Mouse (Mus musculus): ENCODE results near the gene Stx6. TPM values are rescaled to one million over a fixed set of nuclear protein-coding genes. Genes with fewer than 3 reads are reported as not detected.

The Stx6 gene
- polyA plus RNA-seq, 1 experiment from 2014 or later, result 106 TPM

DNA sequence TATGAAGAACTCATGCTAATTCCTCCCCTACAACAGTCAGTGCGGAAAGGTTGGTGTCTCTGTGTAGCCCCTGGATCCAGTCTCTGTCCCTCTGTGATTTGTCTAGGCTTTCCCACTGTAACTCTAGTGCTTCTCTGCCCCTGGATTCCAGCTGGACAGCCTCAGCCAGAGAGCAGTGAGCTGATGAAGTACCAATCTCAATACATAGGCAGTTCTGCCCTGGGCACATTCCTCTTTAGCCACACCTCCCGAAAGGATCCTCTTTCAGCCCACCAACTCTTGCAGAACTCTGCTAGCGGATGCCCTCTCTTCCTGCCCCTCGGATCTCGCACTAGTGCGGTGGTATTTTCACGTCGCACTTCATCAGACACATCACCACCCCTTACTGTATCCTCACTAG lies 23.6 kb upstream of the Stx6 start:
- Histone ChIP-seq H3K27ac (replicated peaks) (no peak overlapping the region), H3K4me3 (no peak overlapping the region), H3K9ac (no peak overlapping the region), H3K4me1 (replicated peaks) (no peaks in the 10 kb centered on the region), H3K36me3 (no peaks in the 10 kb centered on the region), H3K9me3 (no peaks in the 10 kb centered on the region), H3K4me2 (no peak overlapping the region), H3K27me3 (no peaks in the 10 kb centered on the region)
- no peak for ATAC-seq (ENCODE audit: low read depth)
- WGBS, result 62% methylated on average over 8 of the region's 8 CpGs

DNA sequence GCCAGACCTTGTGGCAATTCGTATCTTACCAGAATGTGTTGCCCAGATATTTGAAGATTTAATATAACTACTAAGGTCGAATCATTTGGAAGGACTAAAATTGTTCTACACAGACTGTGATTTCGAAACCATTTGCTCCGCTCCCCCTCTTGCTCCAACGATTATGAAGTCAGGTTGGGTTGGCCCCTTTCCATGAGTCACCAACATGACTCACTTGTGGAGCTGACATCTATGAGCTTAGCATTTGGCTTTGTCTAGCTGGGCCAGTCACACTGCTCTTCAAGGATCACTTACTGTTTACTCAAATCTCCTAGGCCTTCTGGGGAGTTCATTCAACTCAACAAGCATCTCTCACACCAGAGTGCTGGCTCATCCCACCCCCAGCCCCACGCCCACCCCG lies 19.7 kb upstream of the Stx6 start:
- Histone ChIP-seq H3K27me3 (no peaks in the 10 kb centered on the region), H3K9me3 (no peaks in the 10 kb centered on the region), H3K27ac (replicated peaks) (no peak overlapping the region), H3K4me3 (no peak overlapping the region), H3K4me1 (replicated peaks) (no peaks in the 10 kb centered on the region), H3K36me3 (no peaks in the 10 kb centered on the region), H3K4me2 (no peak overlapping the region), H3K9ac (no peak overlapping the region)
- no peak for ATAC-seq (ENCODE audit: low read depth)
- 95% methylated on average over 7 of the region's 7 CpGs for WGBS

DNA sequence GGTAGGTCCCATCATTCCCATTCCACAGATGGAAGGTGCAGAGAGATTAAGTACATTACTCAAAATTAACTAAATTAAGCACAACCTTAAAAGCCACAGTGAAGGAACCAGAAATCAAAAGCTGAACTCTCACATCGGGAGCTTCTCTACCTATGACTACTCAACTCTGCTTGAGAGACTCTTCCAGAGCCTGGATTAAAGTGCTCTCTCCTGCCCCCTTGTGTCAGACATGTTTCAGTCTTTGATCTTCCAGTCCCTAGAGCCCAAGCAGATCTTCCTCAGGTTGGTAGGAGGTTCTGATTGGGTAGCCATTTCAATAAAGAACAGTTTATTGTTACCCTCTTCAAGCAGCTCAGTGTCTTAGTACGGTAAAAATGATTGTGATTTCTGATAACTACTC lies 18.4 kb upstream of the Stx6 start:
- WGBS, result 61% methylated on average over 2 of the region's 2 CpGs
- Histone ChIP-seq H3K9me3 (no peaks in the 10 kb centered on the region), H3K9ac (no peak overlapping the region), H3K27ac (replicated peaks) (no peak overlapping the region), H3K4me3 (no peak overlapping the region), H3K4me1 (replicated peaks) (no peaks in the 10 kb centered on the region), H3K36me3 (no peaks in the 10 kb centered on the region), H3K27me3 (no peaks in the 10 kb centered on the region), H3K4me2 (no peak overlapping the region)
- no peak for ATAC-seq (ENCODE audit: low read depth)

DNA sequence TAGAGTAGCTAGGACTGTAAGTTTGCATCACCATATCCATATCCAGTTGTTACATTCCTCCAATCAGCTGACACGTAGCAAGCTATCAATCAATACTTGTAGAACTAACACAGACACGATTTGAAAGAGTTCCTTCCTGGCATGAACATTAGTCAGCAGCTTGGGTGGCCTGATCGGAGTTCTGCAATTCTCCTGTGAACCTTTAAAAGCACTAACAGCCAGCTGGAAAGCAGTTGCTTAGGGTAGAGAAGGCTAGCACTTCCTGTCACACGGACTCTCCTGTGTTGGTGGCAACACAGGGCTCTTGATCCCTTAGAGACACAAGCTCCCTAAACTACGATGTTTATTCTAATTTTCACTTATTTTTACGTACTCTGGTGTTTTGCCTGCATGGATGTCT lies 12.9 kb upstream of the Stx6 start:
- 62% methylated on average over 6 of the region's 6 CpGs for WGBS
- Histone ChIP-seq H3K4me2 (no peak overlapping the region), H3K27me3 (no peaks in the 10 kb centered on the region), H3K27ac (replicated peaks) (no peak overlapping the region), H3K4me3 (no peak overlapping the region), H3K9ac (no peak overlapping the region), H3K9me3 (no peaks in the 10 kb centered on the region), H3K4me1 (replicated peaks) (no peaks in the 10 kb centered on the region), H3K36me3 (no peaks in the 10 kb centered on the region)
- ATAC-seq (ENCODE audit: low read depth), result no peak

DNA sequence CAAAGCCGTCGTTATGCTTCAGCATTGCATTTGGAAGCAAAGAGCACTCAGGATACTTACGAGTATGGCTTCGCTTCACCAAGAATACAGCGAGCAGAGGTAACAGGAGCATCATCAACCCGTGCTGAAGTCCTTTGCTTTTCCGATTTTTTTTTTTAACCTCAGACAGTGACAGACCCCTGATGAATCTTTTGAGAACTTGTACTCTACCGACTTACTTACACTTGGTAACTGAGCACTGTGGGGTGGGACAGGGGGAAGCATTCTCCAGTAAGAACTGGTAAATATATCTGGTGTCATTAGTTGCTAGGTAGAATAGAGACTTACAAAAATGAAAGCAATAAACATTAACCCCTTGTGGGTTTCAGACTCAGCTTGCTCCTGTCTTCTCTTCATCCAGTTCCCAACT lies 11.9 kb upstream of the Stx6 start, which contains the start of gene Mr1:
TSS of gene Mr1 (minus strand) at position 243 of the 409 bp plus-strand sequence.
- Histone ChIP-seq H3K9me3 (no peaks in the 10 kb centered on the region), H3K27ac (replicated peaks) (no peak within 1 kb of the TSS), H3K36me3 (no peaks in the 10 kb centered on the region), H3K4me3 (0 out of 2 replicates have a peak within 1 kb of the TSS, but pooled peaks have one; percentile 9), H3K9ac (no peak within 1 kb of the TSS), H3K4me2 (peak within 1 kb of the TSS; percentile 13), H3K4me1 (replicated peaks) (no peaks in the 10 kb centered on the region), H3K27me3 (no peaks in the 10 kb centered on the region)
- WGBS, result 60% methylated on average over 8 of the region's 8 CpGs
- no peak for ATAC-seq (ENCODE audit: low read depth)

DNA sequence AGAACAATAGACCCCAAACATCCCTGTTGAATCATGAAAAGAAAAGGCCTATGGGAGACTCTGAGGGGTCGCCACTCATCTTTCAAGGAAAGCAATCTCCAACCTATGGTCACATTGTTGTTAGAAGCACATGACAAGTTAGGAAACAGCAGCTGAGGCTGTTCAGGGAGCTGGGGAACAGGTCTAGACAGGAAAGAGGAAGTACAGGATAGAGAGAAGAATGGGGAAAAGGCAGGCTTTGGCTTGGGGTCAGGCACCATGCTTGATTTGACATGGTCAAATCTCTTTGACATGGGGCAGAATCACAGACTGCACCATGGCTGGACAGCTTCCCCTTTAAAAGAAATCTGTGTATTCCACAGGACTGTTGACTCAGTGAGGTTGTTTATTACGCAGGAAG lies 11.3 kb upstream of the Stx6 start:
- WGBS, result 88% methylated on average over 2 of the region's 2 CpGs
- Histone ChIP-seq H3K9me3 (no peaks in the 10 kb centered on the region), H3K27ac (replicated peaks) (no peak overlapping the region), H3K4me2 (no peak overlapping the region), H3K27me3 (no peaks in the 10 kb centered on the region), H3K4me1 (replicated peaks) (no peaks in the 10 kb centered on the region), H3K36me3 (no peaks in the 10 kb centered on the region), H3K9ac (no peak overlapping the region), H3K4me3 (no peak overlapping the region)
- no peak for ATAC-seq (ENCODE audit: low read depth)

DNA sequence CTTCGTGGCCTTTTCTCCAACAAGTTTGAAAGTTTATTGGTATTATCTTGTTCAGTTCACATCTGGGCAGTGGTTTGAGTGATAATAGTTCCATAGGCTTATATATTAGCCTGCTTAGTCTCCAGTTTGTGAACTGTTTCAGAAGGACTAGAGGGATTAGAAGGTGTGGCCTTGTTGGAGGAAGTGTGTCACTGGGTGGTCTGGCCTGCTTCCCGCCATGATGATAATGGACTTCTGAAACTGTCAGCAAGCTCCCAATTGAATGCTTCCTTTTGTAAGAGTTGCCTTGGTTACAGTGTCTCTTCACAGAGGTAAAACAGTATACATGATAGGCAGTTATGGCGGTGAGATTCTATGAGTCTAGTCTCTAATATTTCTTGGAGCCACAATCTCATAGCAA lies 9.1 kb upstream of the Stx6 start:
- H3K4me2 ChIP-seq, result no peak overlapping the region
- 85% methylated on average over 3 of the region's 3 CpGs for WGBS
- no peak overlapping the region for H3K4me3 ChIP-seq
- no peaks in the 10 kb centered on the region for H3K9me3 ChIP-seq
- H3K27me3 ChIP-seq, result no peaks in the 10 kb centered on the region
- no peak overlapping the region for H3K9ac ChIP-seq
- no peak for ATAC-seq (ENCODE audit: low read depth)
- H3K36me3 ChIP-seq, result no peaks in the 10 kb centered on the region
- no peak overlapping the region for H3K27ac ChIP-seq (replicated peaks)
- no peaks in the 10 kb centered on the region for H3K4me1 ChIP-seq (replicated peaks)

DNA sequence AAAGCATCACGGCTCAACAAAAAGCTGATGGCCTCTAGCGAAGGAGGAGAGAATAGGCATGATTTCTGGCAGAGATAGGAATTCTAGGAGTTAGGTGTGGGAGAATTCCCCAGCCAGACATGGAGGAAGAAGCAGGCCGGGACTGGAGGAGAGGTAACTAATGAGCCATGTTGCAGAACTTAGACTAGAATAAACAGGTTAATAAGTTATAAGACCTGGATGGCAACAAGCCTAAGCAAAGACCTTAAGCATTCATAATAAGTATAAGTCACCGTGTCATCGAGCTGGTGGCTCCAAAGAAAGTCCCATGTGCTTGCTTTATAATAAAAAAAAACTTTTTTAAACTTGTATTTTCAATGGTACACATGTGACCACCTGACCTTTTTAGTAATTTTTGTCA lies 7.7 kb upstream of the Stx6 start:
- Histone ChIP-seq H3K9me3 (no peaks in the 10 kb centered on the region), H3K27me3 (no peaks in the 10 kb centered on the region), H3K9ac (no peak overlapping the region), H3K36me3 (no peaks in the 10 kb centered on the region), H3K4me3 (no peak overlapping the region), H3K4me2 (no peak overlapping the region), H3K4me1 (replicated peaks) (no peaks in the 10 kb centered on the region), H3K27ac (replicated peaks) (no peak overlapping the region)
- ATAC-seq (ENCODE audit: low read depth), result no peak
- WGBS, result 94% methylated on average over 5 of the region's 5 CpGs

DNA sequence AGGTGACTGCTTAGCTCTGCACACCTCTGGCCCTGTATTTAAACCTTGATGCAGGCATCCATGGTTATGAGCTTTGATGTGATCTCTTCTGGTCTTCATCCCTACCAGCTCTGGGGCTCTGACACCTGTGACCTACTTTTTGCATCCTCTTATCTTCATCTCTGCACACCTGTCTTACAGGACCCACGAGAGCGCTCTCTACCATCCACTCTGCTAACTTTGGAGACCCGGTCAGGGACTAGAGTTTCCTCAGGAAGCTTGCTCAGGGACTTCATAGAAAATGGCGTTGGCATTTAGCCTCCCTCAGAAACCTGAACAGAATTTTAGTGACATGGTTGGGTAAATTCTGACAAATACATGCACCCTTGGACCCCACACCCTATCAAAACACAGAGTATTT lies 4.6 kb upstream of the Stx6 start:
- no peak for ATAC-seq (ENCODE audit: low read depth)
- 76% methylated on average over 4 of the region's 4 CpGs for WGBS
- no peak overlapping the region for H3K9ac ChIP-seq
- H3K4me2 ChIP-seq, result no peak overlapping the region
- no peak overlapping the region for H3K27ac ChIP-seq (replicated peaks)
- H3K4me3 ChIP-seq, result no peak overlapping the region
- peaks cover 4% of the 10 kb centered on the region; the same call in 1 of the 2 replicates for H3K4me1 ChIP-seq (replicated peaks)
- H3K27me3 ChIP-seq, result no peaks in the 10 kb centered on the region
- no peaks in the 10 kb centered on the region for H3K36me3 ChIP-seq
- H3K9me3 ChIP-seq, result no peaks in the 10 kb centered on the region

DNA sequence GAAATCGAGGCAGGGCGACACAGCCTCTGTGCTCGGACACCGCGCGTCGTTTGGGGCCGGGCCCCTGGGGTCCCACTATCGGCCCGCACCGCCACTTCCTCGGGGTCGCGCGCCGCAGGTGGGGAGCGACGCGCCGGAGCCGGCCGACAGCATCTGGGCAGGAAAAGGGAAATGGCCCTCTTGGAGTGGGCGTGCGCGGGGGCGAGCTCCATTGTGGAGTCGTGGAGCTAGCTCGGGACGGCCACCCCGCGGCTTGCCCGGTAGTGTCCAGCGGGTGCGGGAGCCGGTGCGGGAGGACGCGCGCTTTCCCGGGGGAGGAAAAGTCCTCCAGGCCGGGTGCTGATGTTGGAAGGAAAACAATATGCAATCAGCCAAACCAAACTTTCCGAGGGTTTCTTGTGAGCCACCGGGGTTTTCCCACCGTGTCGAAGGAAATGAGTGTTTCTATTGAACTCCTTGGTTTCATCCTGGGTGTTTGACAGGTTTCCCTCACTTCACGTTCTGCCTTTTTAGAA lies 512 bp downstream of the Stx6 start:
- Histone ChIP-seq H3K4me2 (peak overlapping the region; percentile 70), H3K4me3 (peak overlapping the region; percentile 81), H3K9me3 (no peaks in the 10 kb centered on the region), H3K36me3 (no peaks in the 10 kb centered on the region), H3K27me3 (no peaks in the 10 kb centered on the region), H3K27ac (replicated peaks) (peak overlapping the region; percentile 94), H3K4me1 (replicated peaks) (peaks cover 31% of the 10 kb centered on the region), H3K9ac (peak overlapping the region; percentile 89)
- ATAC-seq (ENCODE audit: low read depth), result peak; percentile 81
- WGBS, result under 1% methylated on average over 46 of the region's 46 CpGs

DNA sequence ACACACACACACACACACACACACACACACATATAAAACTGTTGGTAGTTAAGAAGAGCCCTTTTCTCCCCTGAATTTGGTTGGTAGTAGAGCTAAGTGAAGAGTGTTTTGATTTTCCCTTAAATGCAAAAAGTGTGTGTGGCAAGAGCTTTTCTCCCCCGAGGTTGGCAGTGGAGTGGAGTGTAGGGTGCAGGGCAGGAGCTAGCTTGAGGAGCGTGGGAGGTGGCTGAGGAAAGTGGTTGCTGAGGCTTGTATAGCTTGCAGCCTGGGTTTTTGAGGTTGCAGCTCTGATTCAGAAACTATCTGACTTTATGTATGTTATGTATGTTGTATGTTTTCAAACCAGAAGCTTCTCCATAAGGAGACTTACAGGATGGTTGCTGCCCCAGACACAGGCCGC lies 8.9 kb downstream of the Stx6 start:
- Histone ChIP-seq H3K9me3 (no peaks in the 10 kb centered on the region), H3K4me1 (replicated peaks) (peaks cover 35% of the 10 kb centered on the region), H3K27me3 (no peaks in the 10 kb centered on the region), H3K27ac (replicated peaks) (no peak overlapping the region), H3K36me3 (no peaks in the 10 kb centered on the region), H3K9ac (no peak overlapping the region), H3K4me2 (no peak overlapping the region), H3K4me3 (no peak overlapping the region)
- 92% methylated on average over 3 of the region's 3 CpGs for WGBS
- no peak for ATAC-seq (ENCODE audit: low read depth)

DNA sequence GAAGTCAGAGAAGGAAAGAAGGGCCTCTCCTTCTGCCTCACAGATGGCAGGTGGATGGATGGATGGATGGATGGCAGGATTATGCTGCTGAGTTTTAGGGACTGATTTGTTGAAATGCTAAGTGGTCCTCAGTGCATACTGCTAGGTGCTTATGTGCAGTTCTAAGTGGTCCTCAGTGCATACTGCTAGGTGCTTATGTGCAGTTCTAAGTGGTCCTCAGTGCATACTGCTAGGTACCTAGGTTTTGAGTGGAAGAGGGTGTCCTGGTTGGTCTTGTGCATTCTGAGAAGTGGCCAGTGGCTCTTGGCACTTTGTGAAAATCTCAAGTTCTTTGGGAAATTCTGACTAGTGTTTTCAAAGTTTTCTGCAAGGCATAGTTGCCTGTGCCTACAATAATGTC lies 11.4 kb downstream of the Stx6 start:
- Histone ChIP-seq H3K4me3 (no peak overlapping the region), H3K27me3 (no peaks in the 10 kb centered on the region), H3K9ac (no peak overlapping the region), H3K9me3 (no peaks in the 10 kb centered on the region), H3K27ac (replicated peaks) (no peak overlapping the region), H3K4me1 (replicated peaks) (peaks cover 19% of the 10 kb centered on the region), H3K36me3 (peaks cover 1% of the 10 kb centered on the region; the same call in 1 of the 2 replicates), H3K4me2 (no peak overlapping the region)
- ATAC-seq (ENCODE audit: low read depth), result no peak

DNA sequence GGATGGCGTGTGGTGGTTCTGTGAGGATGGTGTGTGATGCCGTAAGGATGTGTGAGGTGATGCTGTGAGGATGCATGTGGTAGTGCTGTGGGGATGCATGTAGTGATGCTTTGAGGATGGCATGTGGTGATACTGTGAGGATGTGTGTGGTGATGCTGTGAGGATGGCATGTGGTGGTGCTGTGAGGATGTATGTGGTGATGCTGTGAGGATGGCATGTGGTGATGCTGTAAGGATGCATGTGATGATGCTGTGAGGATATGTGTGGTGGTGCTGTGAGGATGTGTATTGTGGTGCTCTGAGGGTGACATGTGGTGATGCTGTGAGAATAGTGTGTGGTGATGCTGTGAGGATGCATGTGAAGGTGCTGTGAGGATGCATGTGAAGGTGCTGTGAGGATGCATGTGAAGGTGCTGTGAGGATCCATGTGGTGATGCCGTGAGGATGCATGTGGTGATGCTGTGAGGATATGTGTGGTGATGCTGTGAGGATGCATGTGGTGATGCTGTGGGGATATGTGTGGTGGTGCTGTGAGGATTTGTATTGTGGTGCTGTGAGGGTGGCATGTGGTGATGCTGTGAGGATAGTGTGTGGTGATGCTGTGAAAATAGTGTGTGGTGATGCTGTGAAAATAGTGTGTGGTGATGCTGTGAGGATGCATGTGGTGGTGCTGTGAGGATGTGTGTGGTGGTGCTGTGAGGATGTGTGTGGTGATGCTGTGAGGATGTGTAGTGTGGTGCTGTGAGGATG lies 14.6 kb downstream of the Stx6 start:
- ATAC-seq (ENCODE audit: low read depth), result no peak
- Histone ChIP-seq H3K4me2 (no peak overlapping the region), H3K9me3 (no peaks in the 10 kb centered on the region), H3K4me3 (no peak overlapping the region), H3K27me3 (no peaks in the 10 kb centered on the region), H3K27ac (replicated peaks) (no peak overlapping the region), H3K9ac (peak overlapping the region; percentile 31; the same call in 1 of the 2 replicates), H3K36me3 (peaks cover 28% of the 10 kb centered on the region), H3K4me1 (replicated peaks) (peaks cover 16% of the 10 kb centered on the region)
- WGBS, result 85% methylated on average over 3 of the region's 3 CpGs
